Mouse (Mus musculus) T-helper 1 cell (primary cell): ENCODE data around the gene Sod1.

Experiments used
- in situ Hi-C: fragments of 300-600 bp; cut with MboI, MseI; formaldehyde crosslinking; loops from one replicate; pipeline ENCODE4 v1.15.1; 2025; ENCODE audit warnings: high pct_unique_total_duplicates

Sod1 gene

DNA sequence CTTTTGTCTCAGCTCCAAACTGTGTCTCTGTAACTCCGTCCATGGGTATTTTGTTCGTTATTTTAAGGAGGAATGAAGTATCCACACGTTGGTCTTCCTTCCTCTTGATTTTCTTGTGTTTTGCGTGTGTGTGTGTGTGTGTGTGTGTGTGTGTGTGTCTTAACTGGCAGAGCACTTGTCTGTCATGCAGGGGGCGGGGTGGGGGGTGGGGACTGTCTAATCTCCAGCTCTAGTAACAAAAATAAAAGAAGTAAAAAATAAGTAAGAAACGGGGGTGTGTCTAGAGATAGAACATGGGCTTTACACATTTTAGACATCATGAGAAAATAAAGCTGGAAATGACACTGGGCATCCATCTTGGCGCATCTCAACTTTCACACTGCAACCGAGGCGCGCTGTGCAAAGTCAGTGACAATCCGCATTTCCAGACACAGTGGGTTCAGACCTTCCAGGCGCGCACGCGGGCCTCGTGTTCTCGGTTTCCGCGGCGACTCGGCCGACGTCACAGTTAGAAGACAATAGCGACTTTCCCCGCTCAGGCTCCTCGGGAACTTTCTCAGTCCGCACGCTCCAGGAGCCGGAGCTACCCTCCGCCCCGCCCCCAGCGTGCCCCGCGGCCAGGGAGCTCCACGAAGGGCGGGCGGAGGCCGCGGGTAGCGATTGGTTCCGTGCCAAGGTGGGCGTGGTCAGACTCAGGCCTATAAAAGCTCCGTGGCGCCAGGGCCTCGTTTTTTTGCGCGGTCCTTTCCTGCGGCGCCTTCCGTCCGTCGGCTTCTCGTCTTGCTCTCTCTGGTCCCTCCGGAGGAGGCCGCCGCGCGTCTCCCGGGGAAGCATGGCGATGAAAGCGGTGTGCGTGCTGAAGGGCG is at the start of gene Sod1:
Gene Sod1, plus strand, starts transcription at position 729 of the 866 bp plus-strand sequence.
- in situ Hi-C loops = no loop called here

DNA sequence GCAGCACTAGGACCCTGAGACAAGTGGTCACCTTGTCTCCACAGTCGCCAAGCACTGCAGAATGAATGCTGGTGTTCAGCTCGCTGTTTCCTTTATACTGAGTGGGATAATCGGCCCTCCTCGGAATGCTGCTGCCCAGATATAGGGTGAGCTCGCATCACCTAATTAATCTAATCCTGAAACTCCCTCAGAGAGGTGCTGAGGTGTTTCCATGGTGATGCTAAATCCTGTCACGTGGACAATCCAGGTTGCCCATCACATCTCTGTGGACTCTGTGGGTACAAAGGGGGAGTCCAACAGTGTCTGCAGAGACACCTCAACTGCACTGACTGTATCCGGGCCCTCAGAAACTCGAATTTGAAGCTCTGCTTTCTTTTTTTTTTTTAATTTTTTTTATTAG is 49.1 kb upstream of the Sod1 start:
- in situ Hi-C loops = no loop called here

DNA sequence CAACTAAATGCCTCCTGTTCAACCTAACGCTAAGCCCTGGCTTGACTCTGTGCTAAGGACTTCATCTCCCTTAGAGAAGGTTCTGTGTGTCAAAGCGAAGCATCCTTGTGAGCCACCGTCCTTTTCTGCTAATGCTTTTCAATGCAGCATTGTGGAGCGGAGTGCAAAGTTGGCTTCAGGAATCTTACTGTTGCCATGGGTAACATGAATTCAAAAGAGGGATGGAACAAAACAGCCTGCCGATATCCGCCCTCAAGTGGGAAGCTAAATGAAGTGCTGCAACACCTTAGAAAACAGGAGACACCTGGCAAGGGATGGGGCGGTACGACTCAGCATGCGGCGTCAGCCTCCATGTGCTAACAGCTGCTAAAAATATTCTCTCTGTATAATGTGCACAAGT is 44.1 kb upstream of the Sod1 start:
- in situ Hi-C loops = no loop called here

DNA sequence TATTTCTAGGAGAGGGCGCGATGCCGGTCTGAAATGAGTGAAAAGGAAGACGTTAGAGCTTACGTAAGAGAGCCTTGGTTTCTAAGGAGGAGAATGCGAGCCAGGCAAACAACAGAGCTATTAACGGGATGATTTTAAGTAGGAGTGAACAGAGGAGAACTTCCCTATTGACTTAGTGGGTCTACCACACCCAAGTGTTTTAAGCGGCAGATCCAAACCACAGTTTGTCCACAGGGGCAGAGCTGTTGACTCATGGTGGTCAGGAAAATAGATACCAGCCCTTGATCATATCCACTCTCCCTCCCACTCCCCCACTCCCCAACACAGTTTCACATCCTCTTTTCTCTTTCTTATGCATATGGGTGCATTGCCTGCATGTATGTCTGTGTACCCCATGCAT is 43.1 kb upstream of the Sod1 start:
- in situ Hi-C loops = no loop called here

DNA sequence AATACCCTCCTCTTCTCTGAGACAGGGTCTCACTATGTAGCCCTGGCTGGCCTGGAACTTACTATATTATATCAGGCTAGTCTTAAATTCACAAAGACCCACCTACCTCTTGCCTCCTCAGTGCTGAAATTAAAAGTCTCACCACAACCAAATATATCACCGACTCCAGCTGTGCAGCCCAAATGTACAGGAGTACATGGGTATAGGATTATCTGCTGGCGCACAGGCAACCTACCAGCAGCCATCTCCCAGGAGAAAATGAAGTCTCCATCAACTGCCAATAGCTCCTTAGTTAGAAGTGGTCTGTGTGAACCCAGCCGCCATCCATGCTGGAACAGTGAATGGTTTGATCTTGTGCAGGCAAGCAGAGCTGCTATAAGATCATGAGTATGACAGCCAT is 42.1 kb upstream of the Sod1 start:
- in situ Hi-C loops = no loop called here

DNA sequence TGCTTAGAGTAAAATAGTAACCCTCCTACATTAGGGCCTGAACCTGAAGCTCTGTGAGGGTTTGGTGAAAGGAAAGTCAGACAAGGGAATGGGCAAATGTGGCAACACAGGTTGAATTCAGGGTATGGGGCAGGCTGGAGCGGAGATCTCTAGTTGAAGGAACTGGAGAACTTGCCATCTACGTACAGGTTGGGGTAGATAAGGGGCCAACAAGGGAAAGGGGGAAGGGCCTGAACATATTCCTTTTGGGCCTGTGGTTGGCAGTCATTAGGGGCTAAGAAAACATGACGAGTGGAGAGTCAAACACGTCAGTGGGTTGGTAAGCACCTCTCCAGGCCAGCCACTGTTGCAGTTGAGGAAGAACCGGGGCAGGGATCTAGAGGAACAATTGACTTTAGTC is 40.7 kb upstream of the Sod1 start:
- in situ Hi-C loops = loop anchor here (5.0 kb wide), 1 partner anchor 408 kb away; no protein-coding TSS in a partner anchor

DNA sequence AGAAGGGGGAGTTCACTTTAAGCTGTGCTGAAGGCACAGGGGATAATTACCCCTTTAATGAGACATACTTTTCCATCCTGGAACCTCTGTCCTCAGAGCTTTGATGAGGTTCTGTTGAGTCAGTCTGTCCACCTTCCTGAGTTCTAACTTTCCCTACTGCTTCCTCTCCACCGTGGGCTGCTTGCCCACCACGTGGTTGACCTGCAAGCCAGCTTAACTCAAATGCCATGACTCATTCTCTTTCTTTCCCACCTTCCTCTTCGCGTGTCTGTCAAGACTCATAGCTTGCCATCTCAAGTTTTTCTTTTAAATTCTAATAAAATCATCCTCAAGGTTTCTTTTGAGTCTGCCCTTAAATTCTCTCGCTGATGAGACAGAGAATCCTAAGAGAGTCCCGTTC is 39.6 kb upstream of the Sod1 start:
- in situ Hi-C loops = loop anchor here (5.0 kb wide), 1 partner anchor 409 kb away; no protein-coding TSS in a partner anchor

DNA sequence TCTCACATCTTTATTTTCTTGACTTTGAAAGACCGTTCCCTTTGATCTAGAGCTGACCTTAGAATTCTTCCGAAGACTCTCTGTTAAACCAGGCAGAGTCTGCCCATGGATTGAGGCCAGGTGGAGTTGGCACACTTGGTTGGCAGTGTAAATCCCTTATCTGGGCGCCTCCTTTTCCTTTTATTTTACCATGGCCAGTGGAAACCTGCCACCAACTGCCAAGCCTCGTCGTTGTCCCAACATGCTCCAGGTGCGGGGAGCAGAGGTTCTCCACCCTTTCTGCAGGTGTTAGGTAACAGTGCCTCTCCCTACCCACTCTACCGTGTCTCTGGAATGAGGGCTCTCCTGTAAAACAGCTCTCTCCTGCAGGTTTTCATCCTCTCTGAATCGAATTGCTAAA is 38.9 kb upstream of the Sod1 start:
- in situ Hi-C loops = loop anchor here (5.0 kb wide), 1 partner anchor 409 kb away; no protein-coding TSS in a partner anchor

DNA sequence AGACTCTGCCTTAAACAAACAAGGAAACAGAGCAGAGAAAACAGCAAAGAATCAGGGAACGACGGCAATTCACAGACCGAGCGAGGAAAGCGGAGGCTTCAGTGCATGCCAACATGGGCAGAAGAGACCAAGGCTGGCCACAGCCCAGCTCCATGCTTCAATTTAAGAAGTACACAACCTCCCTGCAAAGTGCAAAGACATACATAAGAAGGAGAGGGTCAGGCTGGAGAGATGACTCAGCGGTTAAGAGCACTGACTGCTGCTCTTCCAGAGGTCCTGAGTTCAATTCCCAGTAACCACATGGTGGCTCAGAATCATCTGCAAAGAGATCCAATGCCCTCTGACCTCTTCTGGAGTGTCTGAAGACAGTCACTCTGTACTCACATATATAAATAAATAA is 36.4 kb upstream of the Sod1 start:
- in situ Hi-C loops = loop anchor here (5.0 kb wide), 1 partner anchor 412 kb away; no protein-coding TSS in a partner anchor

DNA sequence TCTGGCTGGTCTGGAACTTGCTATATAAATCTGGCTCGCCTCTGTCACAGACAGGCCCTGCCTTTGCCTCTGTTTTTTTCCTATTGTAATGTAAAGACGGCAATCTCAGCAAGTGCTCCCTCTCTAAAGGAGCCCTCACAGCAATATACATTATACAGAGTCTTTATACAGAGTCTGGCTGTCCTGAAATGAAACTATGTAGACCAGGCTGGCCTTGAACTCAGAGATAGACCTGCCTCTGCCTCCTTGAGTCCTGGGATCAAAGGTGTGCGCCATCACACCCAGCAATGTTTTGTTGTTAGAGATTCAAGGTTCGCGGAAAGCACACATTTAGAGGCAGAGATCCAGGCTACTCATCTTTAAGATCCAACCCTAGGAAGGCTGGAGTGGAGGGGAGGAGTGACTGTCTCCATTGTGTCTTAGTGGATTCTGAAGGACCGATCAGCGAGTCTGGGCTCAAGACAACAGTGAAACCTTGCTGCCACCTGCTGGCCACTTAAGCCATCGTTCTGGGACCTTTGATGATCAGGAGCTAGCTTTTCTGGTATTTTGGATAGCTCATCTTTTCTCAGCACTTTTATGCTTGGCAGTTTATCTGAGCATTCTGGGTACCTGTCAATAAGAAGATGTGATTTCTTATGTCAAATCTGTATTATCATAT is 34.5 kb upstream of the Sod1 start:
- in situ Hi-C loops = no loop called here

DNA sequence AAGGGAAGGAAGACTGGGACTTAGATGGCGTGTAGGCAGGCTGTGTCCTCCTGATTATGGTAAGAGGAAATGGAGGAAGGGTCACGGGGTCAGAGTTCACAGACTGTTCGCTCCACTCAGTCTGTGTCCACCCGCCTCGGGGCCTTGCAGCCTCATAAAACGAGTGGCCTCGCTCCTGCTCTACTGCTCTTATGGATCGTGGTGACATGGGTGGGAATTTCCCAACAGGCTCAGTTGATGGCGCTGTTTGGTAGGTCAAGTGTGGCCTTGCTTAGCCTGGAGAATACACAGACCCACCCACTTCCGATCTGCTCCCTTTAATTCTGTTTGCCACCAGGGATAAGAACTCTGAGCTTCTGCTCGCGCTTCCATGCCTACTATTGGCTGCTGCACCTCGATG is 33.1 kb upstream of the Sod1 start:
- in situ Hi-C loops = no loop called here

DNA sequence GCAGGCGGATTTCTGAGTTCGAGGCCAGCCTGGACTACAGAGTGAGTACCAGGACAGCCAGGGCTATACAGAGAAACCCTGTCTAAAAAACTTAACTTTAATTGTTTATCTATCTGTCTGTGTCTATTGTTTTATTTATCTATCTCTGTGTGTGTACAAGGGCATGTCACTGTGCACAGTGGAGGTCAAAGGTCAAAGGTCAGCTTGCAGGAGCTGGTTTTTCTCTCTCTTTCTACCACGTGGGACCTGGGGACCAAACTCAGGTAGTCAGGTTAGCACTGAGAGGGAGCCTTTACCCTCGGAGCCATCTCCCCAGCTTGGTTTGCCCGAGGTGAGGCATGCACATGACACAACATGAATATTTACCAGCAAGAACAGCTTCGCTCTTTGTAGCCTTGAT is 29.3 kb upstream of the Sod1 start:
- in situ Hi-C loops = no loop called here

DNA sequence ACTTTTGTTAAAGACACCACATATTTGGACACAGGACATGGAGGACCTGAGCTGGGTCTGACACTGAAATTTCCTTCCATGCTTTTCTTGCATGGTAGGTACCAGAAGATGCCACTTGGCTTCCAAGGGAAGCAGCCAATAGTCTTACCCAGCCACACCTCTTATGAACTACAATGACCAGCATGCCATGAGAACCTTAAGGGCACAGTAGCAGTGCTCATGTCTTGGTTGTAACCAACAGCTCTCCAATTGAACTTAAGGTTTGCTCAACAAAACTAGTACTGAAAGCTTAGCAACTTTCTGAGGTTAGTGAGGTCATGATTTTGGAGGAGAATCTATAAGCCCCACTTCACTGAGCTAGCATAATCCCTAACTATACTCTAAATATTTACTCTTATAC is 26.8 kb upstream of the Sod1 start:
- in situ Hi-C loops = no loop called here

DNA sequence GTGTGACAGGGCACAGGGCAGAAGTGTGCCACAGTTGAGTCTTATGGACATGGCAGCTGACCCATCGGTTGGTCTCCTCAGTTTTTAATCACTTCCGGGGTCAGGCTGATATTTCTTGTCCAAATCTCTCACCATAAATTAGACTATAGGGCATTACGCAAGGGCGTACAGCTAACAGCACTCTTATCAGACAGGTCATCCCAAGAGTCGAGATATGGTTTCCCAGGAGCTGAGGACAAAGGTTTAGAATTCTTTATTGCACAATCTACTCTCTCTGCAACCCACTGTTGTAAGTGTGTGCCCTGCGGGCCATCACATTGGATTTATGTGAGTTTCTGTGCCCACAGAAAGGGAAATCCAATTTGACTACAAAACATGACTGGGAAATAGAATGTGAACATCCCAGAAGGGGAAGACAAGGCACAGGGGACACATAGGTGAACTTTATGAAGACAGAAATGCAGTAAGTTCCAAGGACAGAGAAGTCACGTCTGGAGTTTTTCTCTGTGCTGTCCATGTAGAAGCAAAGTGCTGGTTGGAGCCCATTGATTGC is 23.8 kb upstream of the Sod1 start:
- in situ Hi-C loops = no loop called here

DNA sequence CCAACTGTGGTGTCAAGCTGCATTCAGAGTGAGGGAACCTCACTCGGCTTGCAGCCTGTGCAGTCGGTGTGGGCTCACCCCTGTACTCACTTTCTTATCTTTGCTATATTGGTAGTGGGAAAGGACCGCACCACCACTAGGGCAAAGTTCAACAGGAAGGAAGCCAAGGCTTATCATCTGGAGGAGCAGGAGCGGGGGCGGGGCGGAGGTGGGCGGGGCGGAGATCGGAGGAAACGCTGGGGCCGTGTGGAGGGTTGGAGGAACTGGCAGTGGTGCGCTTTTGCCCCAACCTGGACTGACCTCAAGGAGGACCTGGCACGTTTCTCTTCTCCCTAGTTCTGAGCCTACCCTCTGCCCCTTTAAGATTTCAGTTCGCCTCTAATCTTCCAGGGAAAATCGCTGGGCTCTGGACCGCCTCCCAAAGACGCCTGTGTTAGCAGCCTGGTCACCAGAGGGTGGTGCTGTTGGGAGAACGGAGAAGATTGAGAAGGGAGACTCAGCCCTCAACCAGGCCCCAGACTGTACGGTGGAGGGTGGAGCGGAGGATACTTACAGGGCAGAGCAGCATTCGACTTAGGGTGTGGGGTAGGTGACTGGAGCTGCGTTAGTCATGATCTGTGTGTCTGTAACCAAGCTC is 23.1 kb upstream of the Sod1 start:
- in situ Hi-C loops = no loop called here

DNA sequence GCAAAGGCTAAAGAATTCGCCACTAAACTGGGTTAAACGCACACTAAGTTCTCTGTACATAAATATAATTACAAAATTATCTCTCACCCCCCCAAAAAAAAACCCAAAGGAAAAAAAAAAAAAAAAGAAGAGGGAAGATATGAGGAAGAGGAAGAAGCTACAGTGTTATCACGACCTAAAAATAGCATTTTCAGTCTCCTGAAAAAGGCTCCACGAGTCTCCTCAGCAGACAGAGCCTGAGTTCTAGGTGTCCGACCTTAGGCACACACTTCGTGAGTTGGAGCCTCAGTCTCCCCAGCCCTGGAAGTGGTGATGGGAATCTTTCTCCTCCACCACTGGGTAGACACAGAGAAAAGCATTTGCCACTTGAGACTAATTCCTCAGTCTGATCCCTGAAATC is 21.9 kb upstream of the Sod1 start:
- in situ Hi-C loops = no loop called here

DNA sequence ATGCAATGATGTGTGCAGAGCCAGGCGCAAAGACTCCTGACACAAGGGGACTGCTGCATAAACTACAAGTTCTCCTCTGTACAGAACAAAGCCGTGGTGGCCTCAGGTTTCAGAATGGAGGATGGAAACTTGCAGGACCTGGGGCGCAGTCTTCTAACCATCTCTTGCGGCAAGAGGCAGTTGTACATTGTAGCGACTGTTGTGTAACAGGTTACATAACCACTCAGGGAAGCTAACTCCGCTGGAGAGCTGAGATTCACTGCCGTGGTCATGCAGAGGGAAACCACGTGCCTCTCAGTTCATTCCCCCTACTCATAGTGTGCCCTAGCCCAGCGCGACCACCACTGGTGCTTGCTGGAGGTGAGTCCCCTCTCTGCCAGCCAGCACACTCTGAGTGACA is 21.4 kb upstream of the Sod1 start:
- in situ Hi-C loops = no loop called here

DNA sequence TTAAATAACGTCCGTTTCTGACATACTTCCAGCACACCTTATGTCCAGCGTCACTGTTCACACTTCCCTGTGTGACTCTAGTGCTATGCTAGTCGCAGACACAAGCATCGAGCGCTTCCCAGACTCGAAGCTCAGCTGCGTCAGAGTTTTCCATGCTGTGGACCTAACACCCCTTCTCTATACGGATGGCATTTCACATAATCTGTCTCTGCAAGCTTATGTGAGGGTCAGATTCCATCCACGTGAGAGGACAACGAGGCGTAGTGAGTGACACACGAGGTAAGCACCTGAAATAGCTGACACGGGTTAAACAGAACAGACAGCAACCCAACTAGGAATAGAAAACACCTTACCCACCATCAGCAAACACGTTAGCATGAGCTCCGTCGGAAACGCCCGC is 18.4 kb upstream of the Sod1 start:
- in situ Hi-C loops = no loop called here

DNA sequence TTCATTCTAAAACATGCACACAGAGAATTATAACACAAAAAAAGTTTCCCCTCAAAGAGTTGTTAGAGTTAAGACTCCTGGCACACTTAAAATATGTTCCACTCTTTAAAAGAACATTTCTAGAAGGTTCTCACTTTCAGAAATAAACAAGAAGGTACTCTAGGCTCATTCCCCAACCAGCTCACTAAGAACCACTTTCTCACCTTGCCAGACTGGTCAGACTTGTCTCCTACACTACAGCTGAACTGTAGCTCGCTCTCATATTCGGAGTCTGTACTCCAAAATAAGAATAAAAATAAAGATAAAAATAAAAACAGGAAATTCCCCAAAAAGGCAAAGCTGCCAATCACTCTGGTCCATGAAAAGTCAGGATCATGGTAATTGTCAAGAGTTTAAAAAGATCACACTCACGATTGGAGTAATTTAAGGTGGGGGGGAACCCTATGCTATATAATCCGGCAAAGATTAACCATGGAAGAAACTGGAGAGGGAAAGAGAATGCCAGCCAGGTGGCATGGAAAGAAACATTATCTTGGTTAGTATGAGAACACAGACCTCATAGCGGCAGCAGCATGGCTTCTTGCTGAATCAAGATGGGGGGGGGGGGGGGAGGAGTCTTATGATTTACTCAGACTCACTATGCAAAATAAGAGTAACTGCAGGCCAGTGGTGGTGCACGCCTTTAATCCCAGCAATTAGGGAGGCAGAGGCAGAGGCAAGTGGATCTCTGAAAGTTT is 17.2 kb upstream of the Sod1 start:
- in situ Hi-C loops = no loop called here

DNA sequence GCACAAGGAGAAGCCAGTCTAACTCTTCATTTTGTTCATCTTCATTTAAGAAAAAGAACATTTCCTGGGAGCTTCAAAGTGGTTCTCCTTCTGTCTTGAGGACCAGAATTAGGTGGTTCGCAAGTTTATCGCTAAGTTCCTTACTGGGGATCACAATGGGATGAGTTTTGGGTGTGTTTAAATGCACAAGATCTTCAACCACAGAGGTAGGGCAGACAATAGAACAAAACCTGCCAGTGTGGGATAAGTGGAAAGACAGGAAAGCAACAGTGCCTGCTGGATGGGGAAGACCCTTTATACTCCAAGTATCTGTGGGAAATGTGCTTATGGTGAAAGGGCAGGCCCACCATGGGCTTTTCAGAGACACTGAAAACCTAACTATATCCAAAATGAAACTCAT is 15.7 kb upstream of the Sod1 start:
- in situ Hi-C loops = no loop called here

DNA sequence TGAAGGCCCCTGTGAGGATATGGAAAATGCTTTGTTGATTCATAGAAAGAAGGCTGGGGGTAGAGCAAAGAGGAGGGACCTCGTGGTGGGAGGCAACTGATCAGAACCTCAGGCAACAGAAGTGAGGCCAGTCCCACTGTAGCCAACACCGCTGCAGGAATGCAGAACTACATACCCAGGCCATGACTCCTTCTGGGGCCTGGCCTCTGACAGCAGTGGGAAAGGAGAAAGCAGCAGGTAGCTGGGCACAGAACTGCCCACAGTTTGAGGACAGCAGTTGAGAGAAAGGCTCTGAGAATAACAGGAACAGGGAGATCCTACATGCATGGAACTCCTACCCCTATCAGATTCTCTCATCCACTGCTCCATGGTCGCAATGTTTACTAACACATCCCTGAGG is 11.6 kb upstream of the Sod1 start:
- in situ Hi-C loops = no loop called here

DNA sequence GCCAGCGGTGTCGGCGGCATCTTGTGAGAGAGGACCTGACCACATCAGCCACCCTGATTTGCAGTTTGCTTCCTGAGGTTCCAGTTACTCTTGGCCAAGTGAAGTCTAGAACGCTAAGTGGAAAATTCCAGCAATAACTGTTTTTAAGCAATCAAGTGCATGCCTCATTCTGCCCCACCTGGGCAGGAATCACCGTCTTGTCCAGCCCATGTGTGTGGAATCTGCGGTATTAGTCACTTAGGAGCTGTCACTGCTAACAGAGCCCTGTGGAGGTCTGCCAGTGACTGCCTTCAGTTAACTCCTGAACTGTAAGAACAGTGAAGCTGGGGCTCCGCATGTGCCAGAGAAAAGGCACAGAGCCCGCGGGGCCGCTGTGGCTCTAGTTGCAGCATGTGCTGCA is 9.8 kb upstream of the Sod1 start:
- in situ Hi-C loops = no loop called here
